Mouse (Mus musculus) lung, postnatal 0 days (tissue): Measurements from ENCODE around the gene Lhx8. TPM values are rescaled to one million over a fixed set of nuclear protein-coding genes. Genes with fewer than 3 reads are reported as not detected.

Experiments
- ATAC-seq: fragments of 200-750 bp; cut with Nextera tagmentation; 2 replicates; pipeline ENCODE4 v1.8.0; 2017; ENCODE audit warnings: moderate library complexity
- DNase-seq: peaks from one replicate; pipeline ENCODE4 v3.0.0-alpha.2; 2016; ENCODE audit warnings: low spot score
- H3K27ac ChIP-seq: fragments of 300-500 bp; sonication (generic); 2 replicates; pipeline ENCODE4 v1.5.1; 2014; ENCODE audit warnings: antibody characterized with exemption, mild to moderate bottlenecking, low read length, mixed read lengths
- H3K27me3 ChIP-seq: fragments of 300-500 bp; sonication (generic); replicated peaks from 2 replicates; pipeline ENCODE4 v1.6.1; 2014; ENCODE audit warnings: low read length, mixed read lengths; ENCODE audit not compliant: insufficient read depth
- H3K36me3 ChIP-seq: fragments of 300-500 bp; sonication (generic); 2 replicates; pipeline ENCODE4 v1.6.1; 2014; ENCODE audit warnings: low read length, mixed read lengths; ENCODE audit not compliant: insufficient read depth
- H3K4me1 ChIP-seq: fragments of 300-500 bp; sonication (generic); 2 replicates; pipeline ENCODE4 v1.6.1; 2014; ENCODE audit warnings: antibody characterized with exemption, low read depth, low read length, mixed read lengths; ENCODE audit not compliant: insufficient read depth
- H3K4me2 ChIP-seq: fragments of 300-500 bp; sonication (generic); replicated peaks from 2 replicates; pipeline ENCODE4 v1.6.1; 2014; ENCODE audit warnings: low read depth, mild to moderate bottlenecking, low read length, moderate library complexity, mixed read lengths
- H3K4me3 ChIP-seq: fragments of 300-500 bp; sonication (generic); 2 replicates; pipeline ENCODE4 v1.5.1; 2014; ENCODE audit warnings: low read depth, low read length
- H3K9ac ChIP-seq: fragments of 300-500 bp; sonication (generic); replicated peaks from 2 replicates; pipeline ENCODE4 v1.6.1; 2014; ENCODE audit warnings: low read depth, mild to moderate bottlenecking
- H3K9me3 ChIP-seq: fragments of 300-500 bp; sonication (generic); 2 replicates; pipeline ENCODE4 v1.6.1; 2016; ENCODE audit warnings: low read length, mixed read lengths
- CTCF ChIP-seq: IDR thresholded peaks from 2 replicates; pipeline ENCODE4 v1.5.1; 2016; ENCODE audit warnings: antibody characterized with exemption, mild to moderate bottlenecking
- EP300 ChIP-seq: IDR thresholded peaks from 2 replicates; pipeline ENCODE4 v1.6.1; 2016; ENCODE audit warnings: antibody characterized with exemption, mild to moderate bottlenecking, control low read depth
- WGBS: fragments of 180-500 bp; shearing (Covaris S2); extraction: QIAGEN DNeasy Blood & Tissue Kit; methylation state at CpG from one replicate; pipeline ENCODE4 v1.1.7; 2014; 5-methylcytosine and 5-hydroxymethylcytosine counted together
- polyA plus RNA-seq: library from polyadenylated mRNA; unstranded; fragments of >200 nt; fragmentation: Nextera tagmentation; extraction: Ambion mirVana; gene quantifications from 2 replicates; pipeline ENCODE4 v1.2.1, GENCODE M21; 2015

The Lhx8 gene
- polyA plus RNA-seq, 1 experiment from 2014 or later: not detected

DNA sequence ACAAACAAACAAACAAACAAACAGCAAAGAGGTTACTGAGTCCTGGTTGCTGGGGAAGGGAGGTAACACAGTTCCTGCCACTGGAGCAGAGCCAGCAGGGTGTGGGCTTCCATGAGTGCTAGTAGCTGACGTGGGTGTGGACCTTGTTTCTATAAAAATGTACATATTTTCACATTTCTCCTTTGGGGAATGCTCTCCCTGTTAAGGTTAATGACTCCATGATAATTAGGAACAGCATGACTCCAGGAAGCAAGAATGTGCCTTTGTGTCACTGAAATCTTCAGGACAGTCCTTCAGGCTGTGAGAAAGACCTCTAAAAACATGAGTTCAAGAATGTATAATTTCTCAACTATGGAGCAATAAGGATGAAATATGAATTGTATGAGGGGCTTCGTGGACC lies 28.8 kb upstream of the Lhx8 start:
- Histone ChIP-seq H3K36me3 (no peaks in the 10 kb centered on the region), H3K9me3 (no peaks in the 10 kb centered on the region), H3K4me1 (no peaks in the 10 kb centered on the region), H3K4me2 (no peak overlapping the region), H3K27ac (no peak overlapping the region), H3K9ac (no peak overlapping the region), H3K27me3 (no peaks in the 10 kb centered on the region), H3K4me3 (no peak overlapping the region)
- 54% methylated on average over 2 of the region's 2 CpGs for WGBS
- DNase-seq (no peak), ATAC-seq (no peak)
- no peak for TF ChIP-seq EP300
- no peak for TF ChIP-seq CTCF

DNA sequence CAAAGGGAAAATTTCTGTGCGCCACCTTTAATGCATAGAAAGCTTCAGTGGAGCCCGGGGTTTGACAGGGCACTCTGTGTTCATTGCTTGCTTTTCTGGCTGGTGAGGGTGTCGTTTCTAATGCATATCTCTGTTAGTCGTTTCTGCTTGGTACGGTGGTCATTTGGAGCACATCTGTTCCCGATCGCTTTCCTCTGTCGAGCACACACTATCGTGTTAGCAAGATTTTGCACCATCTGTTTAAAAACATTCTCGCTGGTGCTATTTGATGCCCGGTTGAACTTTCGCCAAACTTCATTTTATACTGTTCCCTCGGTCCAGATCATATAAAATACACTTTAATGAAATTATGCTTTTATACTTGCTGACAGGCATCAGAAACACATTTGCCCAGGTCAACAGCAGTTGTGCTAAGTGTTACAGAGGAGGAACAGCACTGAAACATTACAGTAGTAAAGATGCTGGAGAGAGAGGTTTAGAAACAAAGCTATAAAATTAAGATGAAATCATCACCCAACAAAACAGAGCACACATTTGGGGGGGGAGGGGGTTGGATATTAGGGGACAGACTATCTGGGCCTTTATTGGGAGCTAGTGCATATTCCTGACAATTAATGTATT lies 9.9 kb upstream of the Lhx8 start:
- DNase-seq: no peak
- Histone ChIP-seq H3K9me3 (no peaks in the 10 kb centered on the region), H3K4me1 (no peaks in the 10 kb centered on the region), H3K4me3 (no peak overlapping the region), H3K27me3 (no peaks in the 10 kb centered on the region), H3K9ac (no peak overlapping the region), H3K4me2 (no peak overlapping the region), H3K27ac (no peak overlapping the region), H3K36me3 (no peaks in the 10 kb centered on the region)
- no peak for TF ChIP-seq EP300
- TF ChIP-seq CTCF: no peak
- no peak for ATAC-seq
- 50% methylated on average over 13 of the region's 13 CpGs for WGBS

DNA sequence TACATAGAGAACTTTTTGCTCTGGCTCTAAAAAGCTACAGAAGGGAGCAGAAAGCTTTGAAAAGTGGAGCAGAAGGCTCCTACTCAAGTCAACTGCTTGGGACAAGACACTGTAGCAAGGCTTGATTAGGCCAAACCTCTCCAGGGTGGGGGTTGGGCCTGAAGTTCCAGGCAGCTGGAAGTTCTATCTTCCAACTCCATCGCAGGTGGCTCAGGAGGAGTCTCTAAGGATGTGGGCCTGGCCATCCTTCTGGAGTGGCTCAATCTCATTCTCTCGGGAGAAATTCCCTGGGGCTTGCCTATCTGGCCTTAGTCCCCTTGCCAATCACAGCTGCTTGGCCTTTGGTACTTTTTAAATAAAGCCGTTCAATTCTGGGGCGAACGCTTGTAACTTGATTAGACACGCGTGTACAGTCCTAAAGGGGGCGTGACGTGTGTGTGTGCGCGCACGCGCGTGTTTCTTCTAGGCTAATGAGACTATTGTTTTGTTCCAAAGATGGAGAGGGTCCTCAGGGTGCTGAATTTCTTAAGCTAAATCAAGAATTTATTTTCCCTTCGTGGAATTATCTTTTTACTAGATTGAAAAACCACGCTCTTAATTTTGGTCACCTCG lies 9.3 kb upstream of the Lhx8 start:
- Histone ChIP-seq H3K4me2 (no peak overlapping the region), H3K27ac (no peak overlapping the region), H3K9ac (no peak overlapping the region), H3K9me3 (no peaks in the 10 kb centered on the region), H3K4me1 (no peaks in the 10 kb centered on the region), H3K27me3 (0 out of 2 replicates have a peak, but pooled peaks cover 3% of the 10 kb centered on the region), H3K36me3 (no peaks in the 10 kb centered on the region), H3K4me3 (no peak overlapping the region)
- DNase-seq: no peak
- no peak for ATAC-seq
- WGBS: 82% methylated on average over 17 of the region's 17 CpGs
- TF ChIP-seq CTCF (no peak), EP300 (no peak)

DNA sequence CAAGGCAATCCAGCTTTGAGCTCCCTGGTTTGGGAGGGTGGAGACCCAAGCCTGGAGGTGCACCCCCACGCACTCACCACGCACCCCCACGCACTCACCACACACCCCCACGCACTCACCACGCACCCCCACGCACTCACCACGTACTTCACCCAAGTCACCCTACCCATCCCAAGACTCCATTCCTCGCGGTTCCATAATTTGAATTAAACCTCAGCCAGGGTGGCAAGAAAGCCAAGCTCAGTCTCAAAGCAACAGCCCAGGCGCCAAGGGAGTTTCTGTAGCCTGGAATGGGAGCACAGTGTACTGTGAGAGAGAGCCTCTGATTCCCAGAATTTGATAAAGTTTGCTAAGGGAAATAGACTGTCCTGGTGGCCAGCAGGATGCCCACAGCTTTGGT lies 4.3 kb upstream of the Lhx8 start:
- Histone ChIP-seq H3K9me3 (no peaks in the 10 kb centered on the region), H3K4me2 (no peak overlapping the region), H3K4me3 (no peak overlapping the region), H3K27ac (no peak overlapping the region), H3K4me1 (peaks cover 5% of the 10 kb centered on the region; the same call in 1 of the 2 replicates), H3K27me3 (peaks cover 47% of the 10 kb centered on the region), H3K9ac (no peak overlapping the region), H3K36me3 (no peaks in the 10 kb centered on the region)
- no peak for TF ChIP-seq EP300
- no peak for TF ChIP-seq CTCF
- 2% methylated on average over 10 of the region's 10 CpGs for WGBS
- ATAC-seq: no peak
- DNase-seq: no peak

DNA sequence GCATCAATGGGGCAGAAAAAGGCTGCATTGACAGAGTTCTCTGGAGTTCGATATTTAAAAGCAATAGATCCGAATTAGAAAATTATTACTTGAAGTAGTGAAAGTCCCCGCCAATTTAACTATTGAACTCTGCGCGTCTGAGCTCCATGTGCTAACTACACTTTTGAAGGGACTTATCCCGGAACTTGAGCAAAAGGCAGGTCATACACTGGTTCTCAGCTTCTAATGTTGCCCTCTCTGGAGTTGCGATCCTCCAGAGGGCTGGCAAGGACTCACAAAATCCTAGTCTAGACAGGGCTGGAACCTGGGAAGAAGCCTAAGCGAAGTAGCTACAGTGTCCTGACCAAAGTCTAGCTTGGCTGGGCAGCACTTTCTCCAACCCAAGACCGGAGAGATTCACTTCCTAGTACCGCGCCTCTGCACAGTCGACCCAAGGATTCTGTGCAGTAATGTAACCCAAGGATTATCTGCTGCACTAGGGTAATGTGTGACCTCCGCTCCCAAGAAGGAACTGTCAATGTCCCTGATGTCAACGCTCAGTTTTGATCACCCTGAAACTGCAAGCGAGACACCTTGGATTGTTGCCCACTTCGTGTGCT lies 3.0 kb upstream of the Lhx8 start:
- Histone ChIP-seq H3K27ac (no peak overlapping the region), H3K9me3 (no peaks in the 10 kb centered on the region), H3K4me1 (peaks cover 9% of the 10 kb centered on the region), H3K27me3 (peaks cover 60% of the 10 kb centered on the region), H3K4me2 (no peak overlapping the region), H3K36me3 (no peaks in the 10 kb centered on the region), H3K4me3 (no peak overlapping the region; the same call in 1 of the 2 replicates), H3K9ac (no peak overlapping the region)
- ATAC-seq (no peak), DNase-seq (no peak)
- no peak for TF ChIP-seq CTCF
- no peak for TF ChIP-seq EP300
- 3% methylated on average over 16 of the region's 16 CpGs for WGBS

DNA sequence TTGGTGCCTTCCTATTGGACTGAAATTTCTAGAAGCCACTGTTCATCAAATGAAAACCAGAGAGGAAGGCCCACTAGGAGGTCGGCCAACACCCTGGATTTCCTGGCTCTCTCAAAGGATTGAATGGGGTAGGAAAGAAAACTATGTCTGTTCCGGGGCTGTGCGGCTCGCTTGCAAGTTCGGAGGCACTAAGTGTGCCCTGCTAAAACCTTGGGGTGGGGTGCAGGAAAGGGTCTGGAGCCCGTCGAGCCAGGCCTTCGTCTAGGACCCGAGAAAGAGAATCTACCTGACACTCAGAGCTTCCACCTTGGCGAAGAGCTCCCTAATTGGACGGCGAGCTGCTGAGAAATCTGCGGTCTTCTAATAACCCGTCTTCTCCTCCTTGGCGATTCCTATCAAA lies 2.5 kb upstream of the Lhx8 start:
- Histone ChIP-seq H3K9me3 (no peaks in the 10 kb centered on the region), H3K9ac (no peak overlapping the region), H3K27ac (no peak overlapping the region), H3K4me1 (peaks cover 9% of the 10 kb centered on the region), H3K4me3 (no peak overlapping the region), H3K4me2 (no peak overlapping the region), H3K36me3 (no peaks in the 10 kb centered on the region), H3K27me3 (peaks cover 65% of the 10 kb centered on the region)
- no peak for ATAC-seq
- WGBS: 7% methylated on average over 15 of the region's 15 CpGs
- TF ChIP-seq EP300 (no peak), CTCF (no peak)
- no peak for DNase-seq
